Mouse (Mus musculus): Measurements from ENCODE around the gene Stk39.

Stk39 gene

DNA sequence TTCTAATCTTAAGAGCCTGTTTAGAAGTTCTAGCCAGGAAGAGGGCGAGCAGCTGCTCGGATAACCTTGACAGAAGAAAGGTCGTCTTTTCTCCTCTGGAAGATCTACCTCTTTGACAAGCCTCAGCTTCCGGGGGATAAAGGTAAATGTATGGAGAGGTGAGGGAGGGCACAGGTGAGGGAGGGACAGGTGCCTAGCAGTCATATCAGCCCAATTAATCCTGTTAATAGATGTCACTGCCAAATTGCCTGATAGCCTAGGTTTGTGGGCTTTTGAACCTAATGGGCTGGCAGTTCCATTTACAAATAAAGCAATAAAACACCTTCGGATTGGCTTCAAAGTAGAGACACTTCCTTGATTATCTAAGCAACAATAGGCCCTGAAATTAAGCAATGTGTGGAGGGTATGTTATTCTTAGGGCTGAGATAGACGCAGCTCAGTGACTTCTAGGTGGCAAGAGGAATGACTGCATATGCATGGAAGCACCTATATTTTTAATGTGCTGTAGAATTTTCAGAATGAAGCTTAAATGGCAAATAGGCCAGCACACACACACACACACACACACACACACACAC is 14.5 kb downstream of the Stk39 start:
- no peak for DNase-seq

DNA sequence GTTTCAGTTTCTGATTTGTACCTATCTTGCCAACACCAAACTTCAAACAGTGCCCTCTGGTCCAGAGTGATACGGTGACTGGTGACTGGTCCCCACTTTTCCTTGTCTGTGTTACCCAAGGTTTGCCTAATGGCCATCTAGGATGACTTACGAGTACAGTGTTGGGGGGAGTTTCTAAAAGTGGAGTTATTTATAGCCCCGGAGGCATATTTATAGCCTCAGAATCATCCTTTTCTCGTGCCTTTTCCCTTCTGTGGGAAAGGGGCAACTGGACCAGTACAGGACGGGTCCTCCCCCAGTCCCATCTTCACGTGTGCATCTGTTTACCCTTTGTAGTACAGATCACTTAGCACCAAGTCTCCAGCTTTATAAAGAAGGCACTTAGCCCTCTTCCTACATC is 15.2 kb downstream of the Stk39 start:
- no peak for DNase-seq

DNA sequence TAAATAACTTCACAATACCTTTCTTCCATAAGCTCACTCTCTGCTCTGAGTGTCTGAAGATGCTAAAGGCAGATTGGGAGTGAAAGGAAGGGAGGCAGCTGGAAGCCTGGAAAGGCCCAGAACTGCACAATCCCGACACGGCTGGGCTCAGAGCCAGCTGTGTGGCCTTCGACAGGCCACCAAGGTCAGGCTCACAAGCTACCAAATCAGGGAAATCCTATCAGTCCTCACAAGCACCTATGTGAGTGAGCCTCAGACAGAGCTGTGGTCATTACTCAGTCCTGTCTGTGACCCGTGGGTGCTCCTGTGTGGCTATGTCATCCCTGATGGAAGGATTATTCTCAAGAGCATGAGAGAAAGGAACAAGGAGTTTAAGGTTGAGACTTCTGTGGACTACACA is 19.7 kb downstream of the Stk39 start:
- no peak for DNase-seq

DNA sequence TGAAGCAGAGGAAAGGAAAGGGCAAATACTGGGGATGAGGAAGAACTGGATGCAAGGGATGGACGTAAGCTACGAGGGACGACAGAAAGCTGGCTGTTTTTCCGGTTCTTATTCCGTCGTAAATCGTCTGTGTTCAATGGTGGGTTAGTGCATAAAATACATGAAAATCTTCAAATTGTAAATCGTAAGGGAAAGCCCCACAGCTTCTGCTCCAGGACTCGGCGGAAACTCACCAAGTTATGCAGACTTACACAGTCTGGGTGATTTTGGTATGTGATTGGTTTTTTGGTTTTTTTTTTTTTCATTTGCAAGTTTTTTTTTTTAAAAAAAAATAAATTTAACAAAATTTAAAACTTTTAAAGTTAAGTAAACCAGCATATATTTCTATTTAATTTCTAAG is 24.0 kb downstream of the Stk39 start:
- no peak for DNase-seq

DNA sequence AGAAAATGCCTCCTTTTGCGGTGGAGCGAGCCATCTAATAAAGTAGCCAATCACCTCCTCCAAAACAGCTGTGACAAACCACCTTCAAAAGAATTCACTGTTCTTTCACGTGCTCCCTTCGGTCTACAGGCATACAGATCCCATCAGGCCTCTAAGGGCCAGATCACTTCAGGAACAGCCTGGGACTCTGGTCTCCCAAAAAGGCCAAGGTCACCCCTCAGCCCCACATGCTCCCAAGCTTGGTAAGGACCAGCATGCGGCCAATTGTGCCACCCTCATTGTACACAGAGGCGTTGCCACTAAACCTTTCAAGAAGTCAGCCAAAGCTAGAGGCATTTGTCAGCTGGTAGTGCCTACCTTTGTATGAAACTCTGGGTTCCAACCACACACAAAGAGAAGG is 28.9 kb downstream of the Stk39 start:
- no peak for DNase-seq

DNA sequence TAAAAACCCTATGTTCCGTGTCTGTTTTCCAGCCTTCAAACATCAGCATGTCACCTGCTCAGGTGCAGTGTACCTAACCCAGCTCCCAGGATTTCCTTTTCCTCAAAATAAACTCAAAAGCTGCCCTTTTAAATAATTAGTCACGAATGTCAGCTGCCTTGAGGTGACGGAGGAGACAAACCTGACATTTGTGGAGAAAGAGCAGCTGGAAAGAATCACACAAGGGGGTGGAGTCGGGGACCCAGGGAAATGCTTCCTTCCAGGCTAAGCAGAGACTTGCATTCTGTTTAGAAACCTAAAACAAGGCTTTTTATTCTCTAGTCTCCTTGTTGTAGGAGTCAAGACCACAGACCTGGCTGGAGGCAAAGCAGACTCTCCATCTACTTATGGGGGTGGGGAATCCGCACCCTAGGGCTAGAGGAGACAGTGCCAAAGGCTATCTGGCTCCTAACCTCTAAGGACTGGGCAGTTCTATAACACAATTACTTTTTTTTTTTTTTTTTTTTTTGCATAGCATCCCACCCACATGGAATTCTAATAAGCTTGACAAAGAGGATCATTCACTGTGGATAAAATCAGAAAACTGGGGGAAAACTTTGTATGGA is 29.9 kb downstream of the Stk39 start:
- DNase-seq: no peak

DNA sequence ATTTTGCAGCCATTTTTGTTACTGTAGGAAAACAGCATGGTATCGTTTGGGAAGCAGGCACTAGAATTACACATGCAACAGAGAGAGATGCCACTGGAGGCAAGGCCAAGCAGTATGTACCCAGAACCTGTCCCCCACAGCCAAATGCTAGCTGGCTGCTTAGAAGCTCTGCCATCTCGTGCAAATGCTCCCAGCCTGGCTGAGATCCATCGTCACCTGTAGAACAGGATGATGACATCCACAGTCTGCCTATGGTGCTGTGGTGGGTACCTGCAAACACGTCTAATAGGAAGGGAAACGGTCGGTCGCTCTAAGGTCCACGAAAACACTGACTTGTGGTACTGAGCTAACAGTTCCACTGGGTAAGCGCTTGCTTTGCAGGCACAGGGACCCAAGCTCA is 32.5 kb downstream of the Stk39 start:
- no peak for DNase-seq

DNA sequence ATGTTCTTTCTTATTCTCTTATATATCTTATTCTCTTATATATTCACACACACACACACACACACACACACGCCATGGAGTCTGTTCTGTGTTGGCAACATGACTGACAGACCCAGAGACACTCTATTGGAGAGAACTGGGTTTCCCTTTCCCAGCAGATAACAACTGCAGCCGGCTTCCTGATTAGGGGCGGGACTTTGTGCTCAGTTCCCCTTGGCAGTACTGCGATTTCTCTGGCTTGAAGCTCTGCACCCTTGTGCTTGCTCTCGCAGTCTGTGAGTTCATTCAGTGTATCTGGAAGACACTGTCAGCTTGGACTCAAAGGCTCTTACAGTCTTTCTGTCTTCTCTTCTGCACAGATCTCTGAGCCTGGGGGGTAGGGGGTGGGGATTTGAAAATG is 34.1 kb downstream of the Stk39 start:
- no peak for DNase-seq

DNA sequence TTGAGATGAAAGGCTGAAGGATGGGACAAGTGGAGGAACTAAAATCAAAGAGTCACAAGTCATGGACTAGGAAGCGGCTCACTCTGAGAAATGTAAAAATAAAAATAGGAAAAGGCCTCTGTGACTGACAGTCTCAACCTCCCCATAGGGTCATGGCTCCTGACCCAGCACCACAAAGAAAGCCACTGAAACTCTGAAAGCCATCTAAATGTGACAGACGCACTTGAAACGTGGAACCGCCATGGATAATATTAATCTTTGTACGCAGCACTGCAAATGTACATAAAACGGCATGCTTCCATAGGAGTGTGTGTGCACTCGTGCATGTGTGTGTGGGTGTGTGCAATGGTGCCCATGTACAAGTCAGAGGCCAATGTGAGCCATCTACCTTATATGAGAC is 34.9 kb downstream of the Stk39 start:
- DNase-seq: no peak

DNA sequence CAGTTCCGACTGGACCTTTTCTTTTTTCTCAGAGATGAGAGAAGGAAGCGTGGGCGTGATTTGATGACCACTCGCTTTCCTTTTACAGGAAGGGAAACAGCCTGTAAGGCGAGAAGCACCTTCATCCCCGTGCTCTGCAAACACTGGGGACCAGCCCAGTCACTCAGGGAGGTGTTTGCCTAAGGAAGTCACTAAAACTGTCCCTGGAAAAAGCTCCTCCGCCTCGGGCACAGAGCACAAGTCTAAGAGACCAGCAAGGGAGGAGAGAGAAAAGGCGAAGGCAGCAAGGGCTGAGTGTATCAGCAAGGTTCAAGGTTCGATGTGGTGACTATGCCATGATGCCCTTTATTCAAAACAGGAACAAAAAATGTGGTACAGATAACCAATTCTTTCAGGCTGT is 35.8 kb downstream of the Stk39 start:
- no peak for DNase-seq

DNA sequence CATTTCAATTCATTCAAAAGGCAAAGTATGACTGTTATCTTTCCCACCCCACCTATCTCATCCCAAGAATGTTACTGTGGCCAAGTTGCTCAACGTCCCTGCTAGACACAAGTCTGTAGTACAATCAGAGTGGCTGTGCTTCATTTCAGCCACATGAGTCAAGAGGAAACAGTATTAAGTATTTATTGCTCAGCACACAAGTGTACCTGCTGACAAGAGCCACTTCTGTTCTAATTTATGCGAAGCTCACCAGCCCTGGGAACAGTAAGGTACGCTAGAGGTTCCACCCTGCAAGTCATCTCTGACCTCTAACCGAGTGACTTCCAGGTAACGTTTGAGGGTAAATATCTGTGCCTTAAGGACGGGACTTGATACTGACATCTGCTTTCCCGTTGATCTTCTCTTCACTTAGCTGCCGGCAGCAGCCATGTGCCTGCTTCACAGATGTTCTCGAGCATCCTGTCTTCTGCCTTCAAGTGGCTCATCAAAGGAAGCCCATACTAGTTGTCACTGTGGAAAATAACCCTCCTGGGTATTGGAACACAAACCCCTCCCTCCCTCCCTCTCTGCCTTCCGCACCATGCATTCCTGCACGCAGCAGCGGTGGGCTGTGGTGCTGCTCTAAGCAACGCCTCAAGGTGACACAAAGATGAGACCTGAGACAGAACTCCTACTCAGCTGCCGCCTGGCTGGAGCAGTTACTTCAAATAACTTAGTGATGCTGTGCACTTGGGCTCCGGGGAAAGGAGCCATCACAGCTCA is 36.4 kb downstream of the Stk39 start:
- DNase-seq: no peak

DNA sequence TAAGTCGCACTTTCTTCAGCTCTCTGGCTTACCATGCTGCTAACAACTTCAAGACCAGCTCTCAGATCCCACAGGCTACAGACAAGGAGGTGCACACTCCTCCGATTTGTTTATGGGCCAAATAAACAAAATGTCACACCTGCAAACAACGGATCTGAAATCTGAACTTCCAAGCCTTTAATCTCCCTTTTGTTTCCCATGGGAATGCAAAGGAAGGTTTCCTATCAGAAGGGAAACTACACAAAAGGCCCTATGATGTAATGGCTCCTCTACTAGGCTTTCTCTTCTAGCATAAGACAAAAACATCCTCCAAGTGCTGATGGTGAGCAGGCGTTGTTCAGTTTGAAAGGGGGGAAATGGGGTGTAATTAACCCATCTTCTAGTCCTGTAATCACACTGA is 37.1 kb downstream of the Stk39 start:
- no peak for DNase-seq

DNA sequence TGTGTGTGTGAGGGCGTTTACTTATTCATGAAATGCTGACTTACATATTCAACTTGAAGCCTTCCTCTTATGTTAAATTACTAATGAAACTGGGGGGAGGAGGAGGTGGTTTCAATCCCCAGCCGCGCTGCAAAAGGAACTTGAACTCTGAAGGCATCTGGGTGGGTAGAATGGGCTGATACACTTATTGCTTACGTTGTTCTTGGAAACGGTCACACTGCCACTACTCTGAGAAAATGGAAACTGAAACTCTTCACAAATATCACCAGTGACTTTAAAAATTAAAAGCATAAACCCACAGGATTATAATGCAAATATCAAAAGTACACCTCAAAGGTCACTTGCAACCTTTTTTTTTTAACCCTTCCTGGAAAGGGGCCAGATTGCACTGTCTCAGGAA is 37.5 kb downstream of the Stk39 start:
- no peak for DNase-seq

DNA sequence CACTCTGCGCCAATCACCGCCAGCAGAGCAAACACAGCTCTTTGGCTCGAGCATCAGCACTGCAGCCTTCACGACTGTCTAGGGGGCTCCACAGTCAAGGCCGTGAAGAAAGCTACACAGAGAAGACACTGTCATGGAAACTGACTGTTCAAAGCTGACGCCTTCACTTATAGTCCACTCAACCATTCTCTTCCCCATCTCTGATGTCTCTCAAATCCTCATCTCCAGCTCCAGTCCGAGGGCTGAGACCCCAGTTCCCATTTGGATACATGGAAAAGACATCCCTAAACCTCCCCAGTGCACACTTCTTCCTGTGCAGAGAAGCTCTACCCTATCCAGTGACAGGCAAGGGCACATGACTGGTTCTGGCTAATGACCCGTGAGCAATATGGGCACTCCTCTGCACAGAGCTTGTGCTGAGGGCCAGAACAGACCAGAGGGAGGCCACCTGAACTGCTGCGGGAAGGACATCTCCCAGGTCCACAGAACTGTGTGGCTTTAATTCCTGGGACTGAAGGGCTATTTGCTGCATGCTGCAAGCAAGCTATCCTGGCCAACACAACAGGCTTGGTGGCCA is 38.2 kb downstream of the Stk39 start:
- no peak for DNase-seq

DNA sequence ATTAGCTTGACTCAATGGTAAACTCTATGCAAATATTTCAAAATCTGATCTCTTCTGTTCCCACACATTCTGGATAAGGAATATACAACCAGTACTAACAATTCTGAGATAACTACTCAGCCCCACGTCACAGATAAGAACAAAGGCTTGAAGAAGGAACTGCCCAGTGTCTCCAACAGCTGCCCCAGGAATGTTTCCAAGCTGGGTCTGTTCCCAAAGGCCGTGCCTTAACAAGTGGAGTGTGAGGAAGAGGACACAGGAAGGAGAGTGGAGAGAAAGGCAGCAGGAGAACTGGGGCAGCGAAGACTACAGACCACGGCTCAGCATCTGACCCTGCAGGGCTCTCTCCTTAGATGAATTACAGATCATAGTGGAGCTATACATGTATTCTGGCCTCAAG is 39.2 kb downstream of the Stk39 start:
- DNase-seq: no peak

DNA sequence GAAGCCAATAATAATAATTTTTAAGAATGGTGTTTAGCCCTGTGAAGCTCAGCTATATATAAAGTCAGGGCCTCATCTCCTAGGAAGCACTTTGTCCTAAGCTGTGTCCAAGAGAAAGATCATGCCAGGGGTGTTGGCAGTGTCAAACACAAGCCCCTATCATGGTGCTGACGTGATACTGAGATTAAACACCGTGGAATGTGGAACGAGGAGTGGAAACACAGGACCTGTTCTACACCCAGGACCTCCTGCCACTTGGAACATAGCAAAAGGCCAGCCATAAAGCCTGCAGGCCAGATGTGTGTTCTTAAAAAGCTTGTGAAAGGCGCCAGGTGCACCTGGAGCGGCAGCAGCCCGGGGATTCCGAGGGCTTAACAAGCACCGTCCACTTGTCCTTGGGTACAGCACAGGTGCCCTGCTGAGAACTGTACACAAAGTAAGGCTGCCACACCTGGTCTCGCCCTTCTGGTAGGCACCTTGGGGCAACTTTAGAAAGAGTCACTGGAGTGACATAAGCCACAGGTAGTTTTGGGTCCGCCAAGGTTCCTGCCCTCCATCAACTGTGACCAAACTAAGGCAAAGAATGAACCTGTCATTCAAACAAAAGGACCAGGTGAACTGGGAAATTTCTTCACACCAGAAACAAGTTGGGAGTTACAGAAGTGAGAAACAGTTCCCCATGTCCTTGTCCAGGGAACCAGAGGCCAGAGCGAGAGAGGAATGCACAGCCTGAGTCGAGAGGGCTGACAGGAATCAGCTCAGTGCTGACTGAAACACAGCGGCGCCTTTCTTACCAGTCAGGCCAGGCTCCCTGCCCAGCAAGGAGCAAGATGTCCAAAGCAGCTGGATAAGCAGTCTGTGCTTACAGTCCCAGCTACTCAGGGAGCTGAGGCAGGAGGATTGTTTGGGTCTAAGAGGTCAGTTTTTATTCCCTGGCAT is 40.8 kb downstream of the Stk39 start:
- no peak for DNase-seq

DNA sequence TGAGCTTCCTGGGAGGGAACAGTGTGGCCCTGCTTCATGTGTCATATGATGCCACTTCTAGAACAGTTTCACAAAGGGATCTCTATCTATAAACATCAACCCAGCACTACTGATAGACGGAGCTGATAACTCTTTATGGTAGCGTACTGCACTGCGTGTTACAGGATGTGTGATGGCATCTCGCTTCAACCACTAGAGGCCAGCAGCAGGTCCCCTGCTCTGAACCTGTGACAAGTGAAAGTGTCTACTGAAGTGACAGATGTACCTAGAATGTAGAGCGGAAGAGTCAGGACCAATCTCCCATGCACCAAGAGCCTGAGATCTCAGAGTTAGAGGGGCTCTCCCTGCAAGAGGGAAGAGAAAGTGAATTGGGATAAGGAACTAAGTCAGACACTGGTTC is 41.6 kb downstream of the Stk39 start:
- DNase-seq: no peak

DNA sequence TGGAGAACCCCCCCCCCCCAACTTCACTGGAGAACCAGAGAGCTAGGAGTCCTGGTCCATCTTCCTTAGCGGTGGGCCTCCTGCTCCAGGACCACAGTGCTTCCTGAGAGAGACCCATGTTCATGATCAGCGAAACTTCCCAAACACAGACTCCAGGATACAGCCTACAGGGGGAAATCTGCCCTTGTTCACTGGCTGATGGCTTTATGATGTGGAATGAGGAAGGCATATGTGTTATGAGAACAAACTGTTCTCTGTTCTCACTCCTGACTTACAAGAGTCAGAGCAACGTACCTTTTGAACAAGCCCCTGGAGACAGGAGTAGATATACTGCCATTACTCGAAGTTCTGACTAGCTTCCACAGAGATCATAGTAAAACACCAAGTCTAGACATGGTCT is 42.6 kb downstream of the Stk39 start:
- no peak for DNase-seq

DNA sequence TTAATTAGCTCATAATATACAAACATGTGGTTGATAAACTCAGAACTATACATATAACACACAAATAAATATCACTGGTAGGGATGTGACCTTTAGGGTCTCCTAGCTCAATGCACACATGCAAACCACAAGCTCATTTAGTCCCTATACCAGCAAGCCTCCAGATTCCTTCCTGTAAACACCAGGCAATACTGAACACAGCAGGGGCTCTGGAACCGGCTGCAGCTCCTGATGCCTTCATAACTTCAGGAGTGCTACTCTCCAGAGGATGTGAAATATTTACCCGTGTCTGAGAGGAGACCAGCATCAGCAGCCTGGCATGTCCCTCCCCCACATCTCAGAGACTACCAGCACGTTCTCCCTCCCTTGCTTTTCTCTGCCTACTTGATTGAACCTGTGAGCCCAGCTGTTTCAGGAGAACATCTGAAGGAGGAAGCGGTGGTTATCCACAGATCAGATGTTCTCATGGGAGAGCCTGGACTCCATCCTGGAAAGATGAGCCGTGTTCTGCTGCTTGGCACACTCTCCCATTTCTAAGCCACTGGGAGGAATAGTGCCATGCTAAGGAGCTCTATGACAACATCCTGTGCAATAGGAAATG is 45.0 kb downstream of the Stk39 start:
- no peak for DNase-seq

DNA sequence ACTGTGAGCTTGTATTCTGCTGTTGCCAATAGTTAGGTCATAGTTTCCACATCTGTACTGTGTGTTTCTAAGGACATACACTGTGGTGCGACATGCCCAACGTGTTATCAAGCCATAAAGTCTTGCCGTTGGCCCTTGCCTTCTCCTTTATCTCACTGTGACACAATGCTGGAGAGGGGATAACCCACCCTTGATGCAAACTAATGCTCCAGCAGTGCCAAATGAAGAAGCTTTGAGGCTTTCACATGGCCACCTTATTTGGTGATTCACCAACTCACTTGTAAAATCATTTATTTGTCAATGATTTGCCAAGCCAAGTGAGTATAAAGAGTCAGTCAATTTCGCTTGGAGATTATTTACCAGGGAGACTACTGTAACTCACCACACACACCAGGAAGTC is 46.0 kb downstream of the Stk39 start:
- no peak for DNase-seq

DNA sequence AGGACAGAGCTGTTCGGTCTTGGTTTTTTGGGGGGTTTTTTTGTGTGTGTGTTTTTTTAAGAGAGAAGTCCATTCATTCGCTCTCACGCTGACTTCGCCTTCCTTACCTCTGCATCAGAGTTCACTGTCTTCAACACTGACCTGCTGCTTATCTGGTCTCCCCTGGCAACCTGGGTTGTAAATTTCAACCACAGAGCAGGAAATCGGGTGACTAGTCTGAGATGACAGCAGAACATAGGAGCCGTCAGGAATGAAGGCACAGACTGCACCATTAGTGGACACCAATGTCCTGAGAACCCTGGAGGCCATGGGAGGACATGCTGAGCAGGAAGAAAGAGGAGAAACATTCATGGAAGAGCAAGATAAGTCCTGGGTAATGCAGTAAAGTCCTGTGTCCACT is 51.1 kb downstream of the Stk39 start:
- no peak for DNase-seq

DNA sequence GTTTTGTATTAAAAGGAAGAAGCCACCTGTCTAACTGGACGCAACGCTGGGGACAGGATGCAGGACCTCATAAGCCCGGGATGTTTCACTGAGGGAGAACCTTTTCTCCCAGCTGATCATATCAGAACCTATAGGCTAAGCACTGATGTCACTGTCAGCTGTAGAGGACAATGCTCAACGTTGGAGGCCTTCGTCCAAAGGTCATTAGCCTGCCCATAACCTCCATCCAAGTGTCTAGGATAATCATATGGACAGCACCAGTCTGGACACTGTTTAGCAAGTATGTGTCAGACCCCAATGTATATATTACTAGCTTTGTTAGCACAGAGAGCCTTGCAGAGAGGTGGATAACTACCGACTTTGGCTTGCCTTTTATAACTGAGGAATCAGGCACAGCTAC is 51.8 kb downstream of the Stk39 start:
- no peak for DNase-seq

DNA sequence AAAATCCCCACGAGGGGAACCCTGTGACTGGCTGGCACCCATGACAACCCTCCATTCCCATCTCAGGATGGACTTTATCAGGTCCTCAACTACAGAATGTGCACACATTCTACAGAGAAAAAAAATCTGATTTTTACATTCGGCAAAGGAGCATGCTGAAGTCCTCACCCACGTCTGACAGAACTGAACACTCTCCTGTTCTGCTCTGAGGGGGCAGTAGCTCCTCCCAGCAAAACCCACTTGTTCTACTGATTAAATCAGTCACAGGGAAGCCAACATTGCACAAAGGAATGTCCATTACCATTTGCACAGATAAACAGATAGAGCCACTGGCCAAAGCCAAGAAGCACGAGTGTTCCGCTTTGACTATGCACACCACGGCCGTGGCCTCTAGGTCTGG is 52.3 kb downstream of the Stk39 start:
- DNase-seq: no peak

Measured in kidney, adult 11 months (tissue).